Mouse (Mus musculus) embryonic fibroblast, embryonic 13.5 days (primary cell): Measurements from ENCODE around the gene Lipc.

ENCODE experiments used
- CTCF ChIP-seq: IDR thresholded peaks from 2 replicates; pipeline ENCODE4 v1.5.1; 2011; ENCODE audit warnings: mild to moderate bottlenecking, control low read depth, low read length, moderate library complexity, borderline replicate concordance; ENCODE audit not compliant: insufficient read depth
- POLR2A ChIP-seq: IDR thresholded peaks from 2 replicates; pipeline ENCODE4 v1.6.1; 2011; ENCODE audit warnings: low read depth, mild to moderate bottlenecking, control low read depth, low read length, moderate library complexity

DNA sequence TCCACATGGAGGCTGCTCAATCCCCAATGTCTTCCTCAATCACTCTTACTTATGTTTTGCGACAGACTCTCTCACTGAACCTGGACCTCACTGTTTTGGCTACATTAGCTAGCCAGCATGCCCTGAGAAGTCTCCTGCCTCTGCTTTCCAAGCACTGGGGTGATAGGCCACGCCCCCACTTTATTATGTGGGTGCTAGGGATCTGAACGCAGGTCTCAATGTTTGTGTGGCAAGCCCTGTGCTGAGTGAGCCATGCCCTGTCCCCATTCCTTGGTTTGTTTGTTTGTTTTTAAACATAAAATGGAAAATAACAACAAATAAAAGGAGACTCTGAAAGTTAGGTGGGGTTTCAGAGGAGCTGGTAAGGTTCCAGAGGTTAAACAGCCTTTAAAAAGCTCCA is 7.4 kb upstream of the Lipc start:
- TF ChIP-seq POLR2A, result no peak
- no peak for TF ChIP-seq CTCF
